Mouse (Mus musculus) forebrain, embryonic 10.5 days (tissue): ENCODE results near the gene Cited2. TPM values are rescaled to one million over a fixed set of nuclear protein-coding genes. Genes with fewer than 3 reads are reported as not detected.

ENCODE experiments used
- DNase-seq: peaks from one replicate; pipeline ENCODE4 v3.0.0-alpha.2; 2017; ENCODE audit warnings: low spot score; ENCODE audit errors: extremely low spot score
- H3K27ac ChIP-seq: fragments of 300-500 bp; sonication (generic); 2 replicates; pipeline ENCODE4 v1.5.1; 2016; ENCODE audit warnings: mild to moderate bottlenecking
- H3K27me3 ChIP-seq: fragments of 300-500 bp; sonication (generic); 2 replicates; pipeline ENCODE4 v1.6.1; 2016; ENCODE audit warnings: mild to moderate bottlenecking; ENCODE audit not compliant: poor library complexity, severe bottlenecking
- H3K36me3 ChIP-seq: fragments of 300-500 bp; sonication (generic); replicated peaks from 2 replicates; pipeline ENCODE4 v1.6.1; 2016; ENCODE audit warnings: mild to moderate bottlenecking, moderate library complexity
- H3K4me1 ChIP-seq: fragments of 300-500 bp; sonication (generic); 2 replicates; pipeline ENCODE4 v1.6.1; 2016
- H3K4me3 ChIP-seq: fragments of 300-500 bp; sonication (generic); 2 replicates; pipeline ENCODE4 v1.5.1; 2016; ENCODE audit warnings: mild to moderate bottlenecking, moderate library complexity
- H3K9me3 ChIP-seq: fragments of 300-500 bp; sonication (generic); 2 replicates; pipeline ENCODE4 v1.6.1; 2016; ENCODE audit warnings: mild to moderate bottlenecking, moderate library complexity
- WGBS: fragments of 180-500 bp; shearing (Covaris S2); methylation state at CpG from one replicate; pipeline ENCODE4 v1.1.7; 2016; 5-methylcytosine and 5-hydroxymethylcytosine counted together
- polyA plus RNA-seq: library from polyadenylated mRNA; unstranded; fragments of >200 nt; fragmentation: Nextera tagmentation; extraction: Ambion mirVana; gene quantifications from 2 replicates; pipeline ENCODE4 v1.2.1, GENCODE M21; 2016

Cited2 gene
- polyA plus RNA-seq, 1 experiment from 2014 or later, result 32.8 TPM

DNA sequence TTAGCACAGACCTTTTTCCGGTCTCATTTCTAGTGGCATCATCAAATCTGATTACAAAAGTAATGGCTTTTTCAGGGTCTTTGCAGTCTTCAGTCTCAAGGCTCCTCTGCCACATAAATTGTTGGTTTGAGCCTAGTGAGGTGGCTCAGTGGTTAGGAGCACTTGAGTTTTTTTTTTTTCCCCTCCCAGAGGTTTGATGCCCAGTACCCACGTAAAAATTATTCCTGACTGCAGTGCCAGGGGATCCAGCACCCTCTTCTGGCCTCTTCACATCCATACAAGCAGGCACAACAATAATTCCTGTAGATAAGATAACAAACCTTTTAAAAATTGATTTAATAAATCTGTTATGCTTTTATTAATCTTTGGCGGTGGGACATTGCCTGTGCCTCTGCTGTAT is 51.3 kb downstream of the Cited2 start:
- DNase-seq, result no peak
- Histone ChIP-seq H3K4me3 (no peak overlapping the region), H3K36me3 (no peaks in the 10 kb centered on the region), H3K27me3 (no peaks in the 10 kb centered on the region), H3K9me3 (no peaks in the 10 kb centered on the region), H3K27ac (no peak overlapping the region), H3K4me1 (no peaks in the 10 kb centered on the region)
- 91% methylated on average over 3 of the region's 3 CpGs for WGBS

DNA sequence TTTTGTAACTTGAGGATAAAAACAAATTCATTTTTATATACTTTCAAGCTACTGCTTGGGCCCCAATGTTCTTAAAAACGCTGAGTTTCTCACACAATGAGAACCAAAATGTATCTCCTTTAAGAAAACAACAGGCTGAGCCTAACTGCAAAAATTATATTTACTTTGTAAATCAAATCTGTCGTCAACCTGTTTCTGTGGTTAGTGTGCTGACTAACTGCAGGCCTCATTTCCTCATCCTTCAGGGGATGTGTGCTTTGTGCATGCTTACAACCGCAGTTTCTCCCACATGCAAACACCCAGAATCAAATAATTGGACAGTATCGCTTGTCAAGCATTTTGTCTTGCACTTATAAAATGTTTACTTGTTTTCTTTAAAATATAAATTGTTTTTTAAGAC is 52.1 kb downstream of the Cited2 start:
- no peaks in the 10 kb centered on the region for H3K4me1 ChIP-seq
- H3K27ac ChIP-seq, result no peak overlapping the region
- no peaks in the 10 kb centered on the region for H3K9me3 ChIP-seq
- no peak for DNase-seq
- 88% methylated on average over 4 of the region's 4 CpGs for WGBS
- no peak overlapping the region for H3K4me3 ChIP-seq
- H3K27me3 ChIP-seq, result no peaks in the 10 kb centered on the region
- H3K36me3 ChIP-seq, result no peaks in the 10 kb centered on the region

Other genes starting within 250 kb of the Cited2 start
- gene Txlnb, start 73.0 kb downstream of the Cited2 start, polyA plus RNA-seq, result 1.1 and 1.3 TPM in 2 replicates
- 2.4 and 3.2 TPM in 2 replicates for gene Heca, start 224.8 kb downstream of the Cited2 start, polyA plus RNA-seq